Mouse (Mus musculus): ENCODE data around the gene Pogz. TPM values are rescaled to one million over a fixed set of nuclear protein-coding genes. Genes with fewer than 3 reads are reported as not detected.

The Pogz gene
- polyA plus RNA-seq, 1 experiment from 2014 or later, result 14.5 TPM

DNA sequence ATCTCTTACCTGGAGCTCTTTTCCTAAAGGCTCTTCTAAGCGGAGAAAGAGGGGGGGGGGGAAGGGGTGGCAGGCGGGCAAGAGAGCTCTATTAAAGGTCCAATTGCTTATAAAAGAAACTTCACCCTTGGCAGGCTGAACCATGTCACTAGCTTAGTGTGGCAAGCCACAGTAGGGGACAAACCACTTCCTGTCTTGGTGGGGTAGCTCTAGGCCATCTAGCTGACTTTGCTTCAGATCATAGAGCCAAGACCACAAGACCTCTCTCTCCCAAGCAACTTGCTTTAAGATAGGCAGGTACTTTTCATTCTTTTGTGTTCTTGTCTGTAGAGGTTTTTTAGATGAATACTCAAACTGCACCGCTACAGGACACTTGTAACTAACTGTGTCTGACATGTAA, 14.4 kb downstream of the Pogz start:
- Histone ChIP-seq H3K9ac (ENCODE audit: low read length) (no peak overlapping the region), H3K4me2 (ENCODE audit: low read length) (no peak overlapping the region), H3K27me3 (ENCODE audit: control insufficient read depth, insufficient read depth, low read length) (no peaks in the 10 kb centered on the region), H3K4me3 (ENCODE audit: control insufficient read depth in 1 of 2, insufficient read depth in 1 of 2, low read depth in 1 of 2, low read length in 2 of 2) (no peak overlapping the region), H3K36me3 (ENCODE audit: control insufficient read depth, insufficient read depth, low read length) (peaks cover 31% of the 10 kb centered on the region), H3K4me1 (ENCODE audit: control insufficient read depth in 2 of 2, insufficient read depth in 2 of 2, low read length in 2 of 2) (peaks cover 0 to 12% of the 10 kb centered on the region in 2 experiments; a peak in 2 of 4 replicates), H3K9me3 (ENCODE audit: control insufficient read depth, low read length) (no peaks in the 10 kb centered on the region), H3K27ac (replicated peaks in 1 of 2; ENCODE audit: control insufficient read depth in 1 of 2, insufficient read depth in 1 of 2, low read depth in 2 of 2, low read length in 2 of 2) (no peak overlapping the region)
- WGBS, result 50% methylated on average over 3 of the region's 3 CpGs
- no peak for ATAC-seq (ENCODE audit: insufficient number of reproducible peaks, insufficient read depth, low FRiP score, low read depth)

DNA sequence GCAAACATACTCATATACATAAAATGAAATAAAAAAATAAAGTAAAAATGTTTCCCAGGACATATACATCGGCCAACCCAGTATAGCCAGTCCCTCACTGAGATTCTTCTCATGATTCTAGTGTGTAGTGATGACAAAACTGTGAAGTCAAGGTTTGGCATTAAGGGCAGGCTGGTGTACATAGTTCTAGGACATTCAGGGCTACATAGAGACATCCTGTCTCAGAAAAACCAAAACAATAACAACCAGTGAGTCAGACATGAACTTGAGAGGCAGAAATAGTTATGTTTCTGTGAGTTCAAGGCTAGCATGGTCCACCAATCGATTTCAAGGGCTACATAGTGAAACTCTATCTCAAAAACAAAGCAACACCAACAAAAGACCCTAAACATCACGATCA, 14.8 kb downstream of the Pogz start:
- Histone ChIP-seq H3K27me3 (ENCODE audit: control insufficient read depth, insufficient read depth, low read length) (no peaks in the 10 kb centered on the region), H3K27ac (replicated peaks in 1 of 2; ENCODE audit: control insufficient read depth in 1 of 2, insufficient read depth in 1 of 2, low read depth in 2 of 2, low read length in 2 of 2) (no peak overlapping the region), H3K4me2 (ENCODE audit: low read length) (no peak overlapping the region), H3K4me3 (ENCODE audit: control insufficient read depth in 1 of 2, insufficient read depth in 1 of 2, low read depth in 1 of 2, low read length in 2 of 2) (no peak overlapping the region), H3K9me3 (ENCODE audit: control insufficient read depth, low read length) (no peaks in the 10 kb centered on the region), H3K36me3 (ENCODE audit: control insufficient read depth, insufficient read depth, low read length) (peaks cover 36% of the 10 kb centered on the region), H3K9ac (ENCODE audit: low read length) (no peak overlapping the region), H3K4me1 (ENCODE audit: control insufficient read depth in 2 of 2, insufficient read depth in 2 of 2, low read length in 2 of 2) (peaks cover 0 to 9% of the 10 kb centered on the region in 2 experiments; a peak in 2 of 4 replicates)
- no peak for ATAC-seq (ENCODE audit: insufficient number of reproducible peaks, insufficient read depth, low FRiP score, low read depth)
- WGBS, result 83% methylated on average over 3 of the region's 3 CpGs

- Histone ChIP-seq H3K4me2 (ENCODE audit: low read length) (no peak overlapping the region), H3K36me3 (ENCODE audit: control insufficient read depth, insufficient read depth, low read length) (peaks cover 90% of the 10 kb centered on the region), H3K4me1 (ENCODE audit: control insufficient read depth in 2 of 2, insufficient read depth in 2 of 2, low read length in 2 of 2) (no peaks in the 10 kb centered on the region), H3K4me3 (ENCODE audit: control insufficient read depth in 1 of 2, insufficient read depth in 1 of 2, low read depth in 1 of 2, low read length in 2 of 2) (no peak overlapping the region), H3K9ac (ENCODE audit: low read length) (no peak overlapping the region), H3K9me3 (ENCODE audit: control insufficient read depth, low read length) (no peaks in the 10 kb centered on the region), H3K27ac (replicated peaks in 1 of 2; ENCODE audit: control insufficient read depth in 1 of 2, insufficient read depth in 1 of 2, low read depth in 2 of 2, low read length in 2 of 2) (no peak overlapping the region), H3K27me3 (ENCODE audit: control insufficient read depth, insufficient read depth, low read length) (no peaks in the 10 kb centered on the region)
- ATAC-seq (ENCODE audit: insufficient number of reproducible peaks, insufficient read depth, low FRiP score, low read depth), result no peak
- WGBS, result 86% methylated on average over 2 of the region's 2 CpGs
Measured at GRCm38 (mm10) chr3:94859471-94859870, 22.1 kb downstream of the Pogz start.

DNA sequence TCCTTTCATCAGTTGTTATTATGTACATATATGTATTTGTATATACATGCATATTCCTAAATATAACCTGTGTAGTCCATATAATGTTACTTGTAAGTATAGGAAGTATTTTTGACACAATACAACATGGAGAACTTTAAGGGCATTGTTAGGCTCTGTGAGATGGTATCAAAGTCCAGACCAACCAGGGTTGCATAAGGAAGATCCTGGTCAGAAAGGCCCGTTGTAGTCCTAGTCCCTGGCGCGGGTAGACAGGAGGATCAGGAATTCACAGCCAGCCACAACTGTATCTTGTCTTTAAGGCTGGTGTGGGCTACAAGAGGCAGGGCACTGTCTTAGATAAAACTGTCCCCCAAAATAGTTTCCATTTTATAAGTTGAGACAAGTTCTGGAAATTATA, 31.6 kb downstream of the Pogz start:
- H3K4me3 ChIP-seq (ENCODE audit: control insufficient read depth in 1 of 2, insufficient read depth in 1 of 2, low read depth in 1 of 2, low read length in 2 of 2), result no peak overlapping the region
- WGBS, result 86% methylated on average over 3 of the region's 3 CpGs
- no peaks in the 10 kb centered on the region for H3K9me3 ChIP-seq (ENCODE audit: control insufficient read depth, low read length)
- no peaks in the 10 kb centered on the region for H3K27me3 ChIP-seq (ENCODE audit: control insufficient read depth, insufficient read depth, low read length)
- no peak for ATAC-seq (ENCODE audit: insufficient number of reproducible peaks, insufficient read depth, low FRiP score, low read depth)
- H3K9ac ChIP-seq (ENCODE audit: low read length), result no peak overlapping the region
- H3K4me1 ChIP-seq (ENCODE audit: control insufficient read depth in 2 of 2, insufficient read depth in 2 of 2, low read length in 2 of 2), result no peaks in the 10 kb centered on the region
- peaks cover 90% of the 10 kb centered on the region for H3K36me3 ChIP-seq (ENCODE audit: control insufficient read depth, insufficient read depth, low read length)
- no peak overlapping the region for H3K27ac ChIP-seq (replicated peaks in 1 of 2; ENCODE audit: control insufficient read depth in 1 of 2, insufficient read depth in 1 of 2, low read depth in 2 of 2, low read length in 2 of 2)
- no peak overlapping the region for H3K4me2 ChIP-seq (ENCODE audit: low read length)

GRCm38 (mm10) chr3:94878618-94879017, 41.3 kb downstream of the Pogz start:
- no peak for ATAC-seq (ENCODE audit: insufficient number of reproducible peaks, insufficient read depth, low FRiP score, low read depth)
- H3K4me2 ChIP-seq (ENCODE audit: low read length), result no peak overlapping the region
- peaks cover 100% of the 10 kb centered on the region for H3K36me3 ChIP-seq (ENCODE audit: control insufficient read depth, insufficient read depth, low read length)
- H3K27me3 ChIP-seq (ENCODE audit: control insufficient read depth, insufficient read depth, low read length), result no peaks in the 10 kb centered on the region
- H3K4me3 ChIP-seq (ENCODE audit: control insufficient read depth in 1 of 2, insufficient read depth in 1 of 2, low read depth in 1 of 2, low read length in 2 of 2), result no peak overlapping the region
- no peaks in the 10 kb centered on the region for H3K4me1 ChIP-seq (ENCODE audit: control insufficient read depth in 2 of 2, insufficient read depth in 2 of 2, low read length in 2 of 2)
- no peak overlapping the region for H3K9ac ChIP-seq (ENCODE audit: low read length)
- 82% methylated on average over 6 of the region's 6 CpGs for WGBS
- H3K9me3 ChIP-seq (ENCODE audit: control insufficient read depth, low read length), result no peaks in the 10 kb centered on the region
- no peak overlapping the region for H3K27ac ChIP-seq (replicated peaks in 1 of 2; ENCODE audit: control insufficient read depth in 1 of 2, insufficient read depth in 1 of 2, low read depth in 2 of 2, low read length in 2 of 2)

GRCm38 (mm10) chr3:94881840-94882239, 44.5 kb downstream of the Pogz start:
- H3K4me2 ChIP-seq (ENCODE audit: low read length), result no peak overlapping the region
- WGBS, result 79% methylated on average over 4 of the region's 4 CpGs
- no peaks in the 10 kb centered on the region for H3K27me3 ChIP-seq (ENCODE audit: control insufficient read depth, insufficient read depth, low read length)
- H3K4me3 ChIP-seq (ENCODE audit: control insufficient read depth in 1 of 2, insufficient read depth in 1 of 2, low read depth in 1 of 2, low read length in 2 of 2), result no peak overlapping the region
- no peak overlapping the region for H3K9ac ChIP-seq (ENCODE audit: low read length)
- no peak for ATAC-seq (ENCODE audit: insufficient number of reproducible peaks, insufficient read depth, low FRiP score, low read depth)
- H3K27ac ChIP-seq (replicated peaks in 1 of 2; ENCODE audit: control insufficient read depth in 1 of 2, insufficient read depth in 1 of 2, low read depth in 2 of 2, low read length in 2 of 2), result no peak overlapping the region
- peaks cover 4 to 10% of the 10 kb centered on the region in 2 experiments for H3K4me1 ChIP-seq (ENCODE audit: control insufficient read depth in 2 of 2, insufficient read depth in 2 of 2, low read length in 2 of 2)
- no peaks in the 10 kb centered on the region for H3K9me3 ChIP-seq (ENCODE audit: control insufficient read depth, low read length)
- H3K36me3 ChIP-seq (ENCODE audit: control insufficient read depth, insufficient read depth, low read length), result peaks cover 88% of the 10 kb centered on the region

GRCm38 (mm10) chr3:94882579-94882978, 45.2 kb downstream of the Pogz start:
- peaks cover 6 to 14% of the 10 kb centered on the region in 2 experiments for H3K4me1 ChIP-seq (ENCODE audit: control insufficient read depth in 2 of 2, insufficient read depth in 2 of 2, low read length in 2 of 2)
- no peak overlapping the region for H3K4me2 ChIP-seq (ENCODE audit: low read length)
- peaks cover 81% of the 10 kb centered on the region for H3K36me3 ChIP-seq (ENCODE audit: control insufficient read depth, insufficient read depth, low read length)
- no peak overlapping the region for H3K9ac ChIP-seq (ENCODE audit: low read length)
- WGBS, result 87% methylated on average over 3 of the region's 3 CpGs
- ATAC-seq (ENCODE audit: insufficient number of reproducible peaks, insufficient read depth, low FRiP score, low read depth), result no peak
- no peak overlapping the region for H3K27ac ChIP-seq (replicated peaks in 1 of 2; ENCODE audit: control insufficient read depth in 1 of 2, insufficient read depth in 1 of 2, low read depth in 2 of 2, low read length in 2 of 2)
- no peaks in the 10 kb centered on the region for H3K9me3 ChIP-seq (ENCODE audit: control insufficient read depth, low read length)
- no peak overlapping the region for H3K4me3 ChIP-seq (ENCODE audit: control insufficient read depth in 1 of 2, insufficient read depth in 1 of 2, low read depth in 1 of 2, low read length in 2 of 2)
- H3K27me3 ChIP-seq (ENCODE audit: control insufficient read depth, insufficient read depth, low read length), result no peaks in the 10 kb centered on the region

Data from heart, embryonic 14.5 days (tissue).